20 mouse cellular contexts compared by ENCODE assay signal in genomic region chr1:92939746-92940145, GRCm38 (mm10). TPM values are rescaled to one million over a fixed set of nuclear protein-coding genes. Genes with fewer than 3 reads are reported as not detected.
"Had no signal": no experiment of that assay in that cellular context is flagged by ENCODE, and none has a peak within 500 bp of the region (broad histone marks: within the 10 kb centered on the region; RNA-seq: fewer than 3 reads in every experiment).

No protein-coding gene starts in this region.

- ATAC-seq: midbrain, embryonic 16.5 days had no signal

- H3K4me3 ChIP-seq: layer of hippocampus, adult 2 months; left cerebral cortex, adult 2 months; liver, embryonic 13.5 days; midbrain, embryonic 12.5 days; myocyte; neural tube, embryonic 13.5 days; stomach, embryonic 15.5 days had no signal

- H3K27ac ChIP-seq: kidney, postnatal 0 days; layer of hippocampus, adult 2 months; left cerebral cortex, adult 2 months; liver, embryonic 13.5 days; midbrain, embryonic 12.5 days; neural tube, embryonic 13.5 days; stomach, embryonic 15.5 days had no signal

- H3K4me2 ChIP-seq: liver, embryonic 13.5 days; midbrain, embryonic 12.5 days; neural tube, embryonic 13.5 days; stomach, embryonic 15.5 days had no signal

- H3K9ac ChIP-seq: liver, embryonic 13.5 days; midbrain, embryonic 12.5 days; neural tube, embryonic 13.5 days; stomach, embryonic 15.5 days had no signal

- H3K27me3 ChIP-seq: liver, embryonic 13.5 days; midbrain, embryonic 12.5 days; neural tube, embryonic 13.5 days; stomach, embryonic 15.5 days had no signal

- H3K9me3 ChIP-seq: liver, embryonic 13.5 days; midbrain, embryonic 12.5 days; neural tube, embryonic 13.5 days; stomach, embryonic 15.5 days had no signal

- DNase-seq: kidney, postnatal 25 days; layer of hippocampus, adult 9-11 months; liver, embryonic 13.5 days; lung, adult 2 months; lung, postnatal 14 days; lung, postnatal 4 days; retina, postnatal 1 day; right cerebral cortex, postnatal 25 days; spleen, adult 18-20 months; thymus, postnatal 25 days had no signal

RNA-seq across cellular contexts. Expression of gene Ankmy1, which starts 37.0 kb away (rescaled TPM):
- polyA plus RNA-seq: liver, adult 2 months; liver, embryonic 13.5 days; liver, embryonic 16.5 days had no signal
